Mouse (Mus musculus) kidney, postnatal 14 days (tissue): ENCODE measurements at regions not wholly inside any gene's neighbourhood (a gene's known extent, or its start where the extent isn't known, plus 50 kb on each side); places are given as distances from the start of the nearest gene placed in this dataset.

Experiments used
- DNase-seq: peaks from one replicate; pipeline ENCODE4 v3.0.0; 2022; ENCODE audit warnings: mixed read lengths

DNA sequence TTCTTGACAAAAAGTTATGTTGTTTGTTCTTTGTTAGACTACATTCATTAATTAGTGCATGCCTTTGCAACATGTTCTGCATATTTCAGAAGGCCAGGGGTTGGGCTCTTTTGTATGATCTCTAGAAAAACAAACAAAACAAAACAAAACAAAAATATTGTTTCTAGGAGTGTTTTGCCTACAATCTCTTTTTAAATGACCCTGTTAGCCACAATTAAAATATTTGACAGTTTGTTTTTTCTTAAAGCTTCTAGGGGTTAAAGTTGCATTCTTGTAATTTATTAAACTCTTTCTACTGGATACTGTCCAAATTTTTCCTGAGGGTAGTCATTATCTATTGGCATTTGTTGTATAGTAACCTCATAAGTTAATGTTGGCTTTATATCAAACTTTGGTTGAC lies 1100.1 kb downstream of the Epha7 start:
- DNase-seq = peak; percentile 6
